Mouse (Mus musculus) 3T3-L1 (cell line): Measurements from ENCODE around the gene Kdm4a.

Experiments used
- DNase-seq: peaks from one replicate; pipeline ENCODE4 v3.0.0-alpha.2; 2015; ENCODE audit warnings: low read depth, low spot score

Gene Kdm4a

GRCm38 (mm10) chr4:118117565-118117964 is 62.3 kb downstream of the Kdm4a start:
- no peak for DNase-seq

- DNase-seq = no peak
Observed at GRCm38 (mm10) chr4:118116098-118116497, 63.7 kb downstream of the Kdm4a start.

- DNase-seq = no peak
Observed at GRCm38 (mm10) chr4:118115132-118115531, 64.7 kb downstream of the Kdm4a start.

- DNase-seq = no peak
Observed at GRCm38 (mm10) chr4:118112601-118113000, 67.2 kb downstream of the Kdm4a start.

- DNase-seq = no peak
Observed at GRCm38 (mm10) chr4:118109649-118110048, 70.2 kb downstream of the Kdm4a start.

- no peak for DNase-seq
Observed at GRCm38 (mm10) chr4:118108779-118109178, 71.1 kb downstream of the Kdm4a start.

- DNase-seq = no peak
Observed at GRCm38 (mm10) chr4:118105256-118106053, 74.4 kb downstream of the Kdm4a start.

- peak; percentile 64 for DNase-seq
Observed at GRCm38 (mm10) chr4:118103280-118103830, 76.5 kb downstream of the Kdm4a start.

- no peak for DNase-seq
Observed at GRCm38 (mm10) chr4:118101497-118101896, 78.3 kb downstream of the Kdm4a start.

- no peak for DNase-seq
Observed at GRCm38 (mm10) chr4:118099637-118100364, 80.0 kb downstream of the Kdm4a start.

- no peak for DNase-seq
Observed at GRCm38 (mm10) chr4:118098571-118098970, 81.3 kb downstream of the Kdm4a start.

- no peak for DNase-seq
Observed at GRCm38 (mm10) chr4:118096069-118096468, 83.8 kb downstream of the Kdm4a start.

GRCm38 (mm10) chr4:118092784-118093457 is 86.9 kb downstream of the Kdm4a start:
- no peak for DNase-seq

GRCm38 (mm10) chr4:118090449-118090848 is 89.4 kb downstream of the Kdm4a start:
- DNase-seq = no peak

- DNase-seq = peak; percentile 64
Observed at GRCm38 (mm10) chr4:118089939-118090338, 89.9 kb downstream of the Kdm4a start.

GRCm38 (mm10) chr4:118088771-118089170 is 91.1 kb downstream of the Kdm4a start:
- no peak for DNase-seq
